Mouse (Mus musculus) ovary, postnatal 14 days (tissue): ENCODE measurements around the gene Tek.

Experiments
- DNase-seq: peaks from one replicate; pipeline ENCODE4 v3.0.0; 2022; ENCODE audit warnings: low spot score

Gene Tek

GRCm38 (mm10) chr4:94810616-94811015, 71.5 kb downstream of the Tek start:
- no peak for DNase-seq

GRCm38 (mm10) chr4:94826891-94827290, 87.8 kb downstream of the Tek start:
- no peak for DNase-seq

GRCm38 (mm10) chr4:94827429-94827828, 88.3 kb downstream of the Tek start:
- DNase-seq = no peak

GRCm38 (mm10) chr4:94829924-94830386, 90.9 kb downstream of the Tek start:
- DNase-seq = no peak

GRCm38 (mm10) chr4:94837061-94837460, 98.0 kb downstream of the Tek start:
- no peak for DNase-seq

- no peak for DNase-seq
Observed at GRCm38 (mm10) chr4:94853301-94853700, 114.2 kb downstream of the Tek start.

GRCm38 (mm10) chr4:94854270-94854669, 115.2 kb downstream of the Tek start:
- DNase-seq = no peak

GRCm38 (mm10) chr4:94855201-94855600, 116.1 kb downstream of the Tek start:
- DNase-seq = no peak

GRCm38 (mm10) chr4:94900744-94901143, 161.7 kb downstream of the Tek start:
- DNase-seq = no peak

GRCm38 (mm10) chr4:94901780-94902179, 162.7 kb downstream of the Tek start:
- DNase-seq = no peak
